Mouse (Mus musculus) frontal cortex, postnatal 14 days (tissue): ENCODE measurements around the gene Olfr191.
"Not testable (repeated sequence)": the region's sequence is repeated elsewhere in the genome, so short reads cannot be mapped to it uniquely, and the experiment has no call there.

Experiments
- DNase-seq, 2 experiments: peaks; one replicate each; pipeline ENCODE4 v3.0.0; 2022; ENCODE audit warnings: low spot score in 2 of 2

The Olfr191 gene

DNA sequence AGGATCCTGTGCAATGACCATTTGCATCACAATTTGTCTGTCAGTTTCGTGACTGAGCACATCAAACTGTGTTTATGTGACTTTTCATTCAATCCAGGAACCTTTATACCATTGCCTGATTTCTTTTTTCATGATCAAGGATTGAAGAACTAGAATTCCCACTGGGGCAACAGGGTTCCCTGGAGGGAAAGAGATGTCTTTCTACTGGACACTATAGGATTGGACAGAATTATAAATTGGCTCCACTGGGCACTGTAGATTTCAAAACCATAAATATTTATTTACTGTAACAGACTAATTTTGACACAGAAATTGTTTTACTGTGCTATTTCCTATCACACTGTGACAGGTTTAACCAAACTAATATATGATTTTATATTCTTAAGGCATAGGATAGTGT lies at the start of gene Olfr191:
Gene Olfr191 (minus strand): TSS at position 101 of the 400 bp plus-strand sequence.
- not testable (repeated sequence) for DNase-seq

- DNase-seq = no peak
Observed at GRCm38 (mm10) chr16:59130740-59131139, 41.1 kb upstream of the Olfr191 start.

DNA sequence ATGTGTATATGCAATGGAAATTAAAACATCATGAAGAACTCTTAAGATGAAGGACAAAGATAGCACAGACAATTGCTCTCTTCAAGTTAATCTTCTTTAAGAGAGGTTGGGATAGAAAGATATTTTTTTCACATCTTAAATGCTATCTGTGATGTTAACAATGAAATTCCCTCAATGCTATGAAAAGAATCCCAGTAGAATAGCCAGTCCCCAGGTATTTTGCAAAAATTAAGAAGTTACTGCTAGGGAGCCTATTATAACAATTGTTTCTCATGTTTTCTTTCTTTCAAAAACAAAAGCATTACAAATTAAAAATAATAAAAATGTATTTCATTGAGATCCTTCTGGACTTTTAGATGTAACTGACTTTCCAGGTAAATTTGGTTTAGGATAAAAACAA lies 31.3 kb upstream of the Olfr191 start, which contains the start of gene Olfr194:
Gene Olfr194 (minus strand): TSS at position 101 of the 400 bp plus-strand sequence.
- DNase-seq = no peak

GRCm38 (mm10) chr16:59111781-59112180 lies 22.2 kb upstream of the Olfr191 start, which contains the start of gene Olfr193:
TSS of gene Olfr193 (minus strand) at chr16:59111881.
- DNase-seq = no peak

DNA sequence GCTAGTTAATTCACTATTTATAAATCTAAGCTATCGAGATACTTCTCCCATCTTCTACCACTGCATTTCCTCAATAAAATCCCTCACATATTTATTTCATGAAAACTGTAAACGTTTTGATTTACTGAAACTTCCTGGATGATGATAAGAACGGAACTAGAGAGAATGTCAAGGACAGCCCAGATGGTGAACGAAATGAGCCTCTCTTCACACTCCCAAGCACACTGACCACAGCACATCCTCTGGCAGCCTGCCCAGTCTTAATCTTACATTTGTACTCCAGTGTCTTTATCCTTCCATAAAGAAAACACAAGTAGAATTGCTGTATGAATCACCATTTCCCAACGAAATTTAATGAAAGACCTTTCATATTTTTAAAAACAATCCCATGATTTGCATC lies 18.9 kb upstream of the Olfr191 start:
- not testable (repeated sequence) for DNase-seq

- DNase-seq = no peak
Observed at GRCm38 (mm10) chr16:59105312-59105711, 15.7 kb upstream of the Olfr191 start.

- not testable (repeated sequence) for DNase-seq
Observed at GRCm38 (mm10) chr16:59081113-59081512, 8.5 kb downstream of the Olfr191 start.

GRCm38 (mm10) chr16:59077905-59078304 lies 11.7 kb downstream of the Olfr191 start, which contains the start of gene Olfr190:
TSS of gene Olfr190 (minus strand) at chr16:59078005.
- no peak for DNase-seq

DNA sequence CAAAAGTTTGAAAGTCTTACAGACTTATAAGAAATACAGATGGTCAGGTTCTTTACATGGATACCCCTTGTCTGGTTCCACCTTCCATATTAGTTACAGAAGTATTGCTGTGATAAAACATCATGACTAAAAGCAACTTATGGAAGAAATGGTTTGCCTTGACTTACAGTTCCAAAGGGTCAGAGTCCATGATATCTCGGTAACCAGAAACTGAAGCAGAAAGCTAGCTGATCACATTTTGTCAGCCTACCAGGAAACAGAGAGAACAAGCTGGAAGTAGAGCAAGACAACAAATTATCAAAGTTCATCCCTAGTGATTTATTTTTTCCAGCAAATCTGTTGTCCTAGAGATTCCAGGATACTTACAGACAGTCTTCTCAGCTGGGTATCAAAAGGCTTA lies 16.1 kb downstream of the Olfr191 start:
- DNase-seq = no peak

DNA sequence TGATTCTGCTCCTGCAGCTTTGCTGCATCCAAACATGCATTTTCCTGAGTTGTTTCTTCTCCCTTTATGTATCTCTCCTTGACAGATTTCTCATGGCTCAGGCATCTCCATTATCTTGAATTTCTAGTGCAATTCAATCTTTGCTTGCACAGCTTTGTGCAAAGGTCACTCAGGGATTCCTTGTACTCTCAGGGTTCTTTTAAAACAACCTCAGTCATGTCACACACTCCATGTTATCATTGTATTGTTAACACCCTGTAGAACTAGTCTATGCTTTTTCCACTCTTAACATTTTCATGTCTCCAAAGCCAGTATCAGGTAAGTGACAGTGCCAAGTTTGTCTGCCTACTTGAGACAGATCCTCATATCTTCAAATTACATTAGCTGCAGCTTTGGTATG lies 17.9 kb downstream of the Olfr191 start:
- DNase-seq = no peak

- not testable (repeated sequence) for DNase-seq
Observed at GRCm38 (mm10) chr16:59062411-59062810, 27.2 kb downstream of the Olfr191 start.

DNA sequence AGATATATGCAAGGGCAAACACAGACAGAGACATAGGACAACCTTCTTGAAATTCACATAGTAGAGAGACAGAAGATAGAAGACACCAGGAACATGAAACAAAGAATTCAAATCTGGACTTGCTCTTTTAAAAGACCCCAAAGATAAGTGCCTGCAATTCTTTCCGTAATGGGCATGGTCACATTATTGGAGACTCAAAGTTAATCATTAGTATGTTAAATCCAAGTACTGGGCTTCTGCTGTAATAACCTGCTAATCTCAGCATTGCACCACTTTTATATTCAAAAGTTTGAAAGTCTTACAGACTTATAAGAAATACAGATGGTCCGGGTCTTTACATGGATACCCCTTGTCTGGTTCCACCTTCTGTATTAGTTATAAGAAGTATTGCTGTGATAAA lies 40.3 kb downstream of the Olfr191 start:
- DNase-seq = not testable (repeated sequence)

DNA sequence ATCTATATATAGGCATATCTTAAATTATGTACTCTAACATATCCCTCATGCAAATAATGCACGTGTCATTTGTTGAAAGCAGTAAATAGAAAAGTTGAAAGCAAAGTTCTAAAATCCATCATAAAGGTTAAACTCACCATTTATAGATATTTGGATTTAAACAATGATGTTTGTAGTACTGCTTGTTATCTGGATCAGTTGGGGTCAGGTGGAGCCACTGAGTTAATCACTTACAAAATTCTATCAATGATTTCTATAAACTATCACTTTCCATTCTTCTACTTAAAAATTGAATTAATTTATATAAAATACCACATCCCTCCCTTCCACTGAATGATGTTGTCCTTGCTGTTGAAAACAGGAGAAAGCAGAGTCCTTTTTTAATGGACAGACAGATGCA lies 40.8 kb downstream of the Olfr191 start:
- no peak for DNase-seq

DNA sequence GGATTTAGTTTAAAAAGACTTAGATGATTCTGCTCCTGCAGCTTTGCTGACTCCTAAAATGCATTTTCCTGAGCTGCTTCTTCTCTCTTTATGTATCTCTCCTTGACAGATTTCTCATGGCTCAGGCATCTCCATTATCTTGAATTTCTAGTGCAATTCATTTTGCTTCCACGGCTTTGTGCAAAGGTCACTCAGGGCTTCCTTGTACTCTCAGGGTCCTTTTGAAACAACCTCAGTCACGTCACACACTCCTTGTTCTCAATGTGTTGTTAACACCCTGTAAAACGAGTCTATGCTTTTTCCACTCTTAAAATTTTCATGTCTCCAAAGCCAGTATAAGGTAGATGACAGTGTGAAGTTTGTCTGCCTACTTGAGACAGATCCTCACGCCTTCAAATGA lies 42.0 kb downstream of the Olfr191 start:
- DNase-seq = no peak

DNA sequence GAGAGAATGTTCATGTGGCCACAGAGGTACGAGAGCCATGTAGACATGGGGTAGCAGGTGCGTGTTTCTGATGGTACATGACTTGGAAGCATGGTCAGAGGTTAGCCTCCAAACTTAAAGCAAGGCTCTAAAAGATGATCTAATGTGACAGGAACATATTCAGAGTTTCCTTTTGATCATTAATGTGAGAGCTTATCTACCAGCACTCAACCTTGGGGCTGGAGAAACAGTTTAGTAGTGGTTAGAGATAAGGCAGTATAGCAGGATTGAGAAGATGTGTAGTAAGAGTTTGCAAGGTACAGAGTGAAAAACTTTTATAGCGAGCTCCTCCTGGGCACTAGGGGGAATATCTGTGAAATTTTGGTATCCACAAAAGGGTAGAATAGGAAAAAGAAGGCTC lies 43.8 kb downstream of the Olfr191 start:
- no peak for DNase-seq

DNA sequence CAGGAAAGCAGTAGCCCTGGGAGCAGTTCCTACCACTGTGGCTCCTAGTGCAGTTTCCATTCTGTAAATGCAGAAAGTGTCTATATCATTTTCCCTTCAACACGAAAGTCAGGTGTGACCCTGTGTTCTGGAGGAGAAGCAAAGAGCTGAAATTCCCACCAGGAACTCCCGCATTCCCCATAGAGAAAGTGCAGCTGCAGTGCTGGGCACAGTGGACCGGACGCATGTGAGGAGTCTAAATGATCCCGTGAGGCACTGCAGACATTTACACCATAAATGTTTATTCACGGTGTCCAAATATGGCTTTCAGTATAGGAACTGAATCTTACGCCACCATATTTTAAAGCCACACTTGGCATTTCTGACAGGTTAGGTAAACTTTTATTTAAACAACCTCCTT lies 49.9 kb downstream of the Olfr191 start, which contains the start of gene Olfr187:
Gene Olfr187 (minus strand): TSS at position 58 of the 400 bp plus-strand sequence.
- no peak for DNase-seq
